Mouse (Mus musculus) neural tube, embryonic 15.5 days (tissue): ENCODE data around the gene Dip2b. TPM values are rescaled to one million over a fixed set of nuclear protein-coding genes. Genes with fewer than 3 reads are reported as not detected.

Experiments
- ATAC-seq: fragments of 200-750 bp; cut with Nextera tagmentation; 2 replicates; pipeline ENCODE4 v1.8.0; 2017; ENCODE audit warnings: mild to moderate bottlenecking, moderate TSS enrichment, moderate library complexity; ENCODE audit not compliant: low FRiP score
- H3K27ac ChIP-seq: fragments of 300-500 bp; sonication (generic); replicated peaks from 2 replicates; pipeline ENCODE4 v1.5.1; 2015; ENCODE audit warnings: mild to moderate bottlenecking, inconsistent platforms
- H3K27me3 ChIP-seq: fragments of 300-500 bp; sonication (generic); replicated peaks from 2 replicates; pipeline ENCODE4 v1.6.1; 2015; ENCODE audit warnings: inconsistent platforms
- H3K36me3 ChIP-seq: fragments of 300-500 bp; sonication (generic); 2 replicates; pipeline ENCODE4 v1.6.1; 2015; ENCODE audit warnings: inconsistent platforms
- H3K4me1 ChIP-seq: fragments of 300-500 bp; sonication (generic); 2 replicates; pipeline ENCODE4 v1.6.1; 2015; ENCODE audit warnings: inconsistent platforms
- H3K4me2 ChIP-seq: fragments of 300-500 bp; sonication (generic); 2 replicates; pipeline ENCODE4 v1.6.1; 2015; ENCODE audit warnings: inconsistent platforms, mild to moderate bottlenecking, moderate library complexity
- H3K4me3 ChIP-seq: fragments of 300-500 bp; sonication (generic); replicated peaks from 2 replicates; pipeline ENCODE4 v1.5.1; 2015; ENCODE audit warnings: mild to moderate bottlenecking, inconsistent platforms
- H3K9ac ChIP-seq: fragments of 300-500 bp; sonication (generic); replicated peaks from 2 replicates; pipeline ENCODE4 v1.6.1; 2015; ENCODE audit warnings: mild to moderate bottlenecking, inconsistent platforms
- H3K9me3 ChIP-seq: fragments of 300-500 bp; sonication (generic); replicated peaks from 2 replicates; pipeline ENCODE4 v1.6.1; 2016; ENCODE audit warnings: inconsistent platforms
- WGBS: fragments of 180-500 bp; shearing (Covaris S2); methylation state at CpG from one replicate; pipeline ENCODE4 v1.1.7; 2015; ENCODE audit warnings: mixed read lengths; 5-methylcytosine and 5-hydroxymethylcytosine counted together
- polyA plus RNA-seq: library from polyadenylated mRNA; unstranded; fragments of >200 nt; fragmentation: Nextera tagmentation; extraction: Ambion mirVana; gene quantifications from 2 replicates; pipeline ENCODE4 v1.2.1, GENCODE M21; 2015

Gene Dip2b
- polyA plus RNA-seq, 1 experiment from 2014 or later = 14.0 TPM

- H3K9ac ChIP-seq = no peak overlapping the region
- no peaks in the 10 kb centered on the region for H3K27me3 ChIP-seq
- H3K27ac ChIP-seq = no peak overlapping the region
- H3K9me3 ChIP-seq = no peaks in the 10 kb centered on the region
- no peak overlapping the region for H3K4me2 ChIP-seq
- H3K4me3 ChIP-seq = no peak overlapping the region
- ATAC-seq = no peak
- H3K36me3 ChIP-seq = peaks cover 16% of the 10 kb centered on the region
- H3K4me1 ChIP-seq = peaks cover 19% of the 10 kb centered on the region
- 87% methylated on average over 13 of the region's 13 CpGs for WGBS
These were observed 77.9 kb downstream of the Dip2b start for GRCm38 (mm10) chr15:100116325-100116724.

GRCm38 (mm10) chr15:100119225-100119788 lies 80.8 kb downstream of the Dip2b start:
- no peaks in the 10 kb centered on the region for H3K27me3 ChIP-seq
- no peaks in the 10 kb centered on the region for H3K4me1 ChIP-seq
- H3K9ac ChIP-seq = no peak overlapping the region
- no peak for ATAC-seq
- H3K4me3 ChIP-seq = no peak overlapping the region
- 89% methylated on average over 6 of the region's 6 CpGs for WGBS
- peaks cover 16% of the 10 kb centered on the region for H3K36me3 ChIP-seq
- H3K4me2 ChIP-seq = no peak overlapping the region
- H3K9me3 ChIP-seq = no peaks in the 10 kb centered on the region
- no peak overlapping the region for H3K27ac ChIP-seq

GRCm38 (mm10) chr15:100121437-100121836 lies 83.0 kb downstream of the Dip2b start:
- Histone ChIP-seq H3K4me1 (peaks cover 6% of the 10 kb centered on the region), H3K27me3 (no peaks in the 10 kb centered on the region), H3K9ac (no peak overlapping the region), H3K27ac (no peak overlapping the region), H3K4me2 (no peak overlapping the region), H3K4me3 (no peak overlapping the region), H3K36me3 (peaks cover 16% of the 10 kb centered on the region), H3K9me3 (no peaks in the 10 kb centered on the region)
- no peak for ATAC-seq
- 86% methylated on average over 6 of the region's 6 CpGs for WGBS

- 70% methylated on average over 5 of the region's 5 CpGs for WGBS
- ATAC-seq = no peak
- H3K9ac ChIP-seq = no peak overlapping the region
- no peak overlapping the region for H3K4me3 ChIP-seq
- 0 out of 2 replicates have a peak, but pooled peaks cover 3% of the 10 kb centered on the region for H3K36me3 ChIP-seq
- H3K27ac ChIP-seq = no peak overlapping the region
- no peak overlapping the region for H3K4me2 ChIP-seq
- H3K4me1 ChIP-seq = peaks cover 9% of the 10 kb centered on the region
- no peaks in the 10 kb centered on the region for H3K27me3 ChIP-seq
- H3K9me3 ChIP-seq = no peaks in the 10 kb centered on the region
These were observed 85.4 kb downstream of the Dip2b start for GRCm38 (mm10) chr15:100123867-100124266.

DNA sequence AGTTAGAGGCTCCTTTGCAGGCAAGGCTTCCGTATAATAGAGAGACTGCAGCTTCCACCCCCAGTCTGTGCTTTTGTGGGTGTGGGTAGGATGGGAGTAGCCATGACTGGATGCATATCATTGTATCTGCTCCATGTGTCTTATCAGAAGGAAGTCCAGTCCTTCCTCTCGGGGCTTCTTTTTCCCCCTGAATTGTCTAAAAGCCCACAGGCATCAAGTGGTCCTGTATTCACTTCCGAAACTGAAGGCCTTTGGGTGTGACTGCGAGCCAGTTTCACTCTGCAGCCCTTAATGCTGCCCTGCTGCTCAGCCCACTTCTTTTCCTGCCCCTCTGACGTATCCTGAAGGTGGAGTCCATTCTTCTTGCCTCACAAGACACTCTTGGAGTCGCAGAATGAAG lies 86.8 kb downstream of the Dip2b start:
- H3K4me2 ChIP-seq = no peak overlapping the region
- WGBS = 84% methylated on average over 6 of the region's 6 CpGs
- peaks cover 14% of the 10 kb centered on the region for H3K4me1 ChIP-seq
- H3K9me3 ChIP-seq = no peaks in the 10 kb centered on the region
- no peak for ATAC-seq
- no peak overlapping the region for H3K27ac ChIP-seq
- no peak overlapping the region for H3K9ac ChIP-seq
- 0 out of 2 replicates have a peak, but pooled peaks cover 3% of the 10 kb centered on the region for H3K36me3 ChIP-seq
- H3K27me3 ChIP-seq = no peaks in the 10 kb centered on the region
- no peak overlapping the region for H3K4me3 ChIP-seq

- Histone ChIP-seq H3K9me3 (no peaks in the 10 kb centered on the region), H3K9ac (no peak overlapping the region), H3K4me1 (peaks cover 14% of the 10 kb centered on the region), H3K27me3 (no peaks in the 10 kb centered on the region), H3K27ac (peak overlapping the region; percentile 54), H3K36me3 (0 out of 2 replicates have a peak, but pooled peaks cover 3% of the 10 kb centered on the region), H3K4me3 (no peak overlapping the region), H3K4me2 (peak overlapping the region; percentile 17; the same call in 1 of the 2 replicates)
- 6% methylated on average over 11 of the region's 11 CpGs for WGBS
- peak; percentile 76 for ATAC-seq
These were observed 88.1 kb downstream of the Dip2b start for GRCm38 (mm10) chr15:100126456-100127107.

- H3K4me2 ChIP-seq = no peak overlapping the region
- ATAC-seq = no peak
- H3K27me3 ChIP-seq = no peaks in the 10 kb centered on the region
- H3K9ac ChIP-seq = no peak overlapping the region
- H3K36me3 ChIP-seq = peaks cover 7% of the 10 kb centered on the region
- H3K27ac ChIP-seq = no peak overlapping the region
- no peak overlapping the region for H3K4me3 ChIP-seq
- H3K4me1 ChIP-seq = peaks cover 22% of the 10 kb centered on the region
- no peaks in the 10 kb centered on the region for H3K9me3 ChIP-seq
- 58% methylated on average over 7 of the region's 7 CpGs for WGBS
These were observed 90.8 kb downstream of the Dip2b start for GRCm38 (mm10) chr15:100129151-100129790.

DNA sequence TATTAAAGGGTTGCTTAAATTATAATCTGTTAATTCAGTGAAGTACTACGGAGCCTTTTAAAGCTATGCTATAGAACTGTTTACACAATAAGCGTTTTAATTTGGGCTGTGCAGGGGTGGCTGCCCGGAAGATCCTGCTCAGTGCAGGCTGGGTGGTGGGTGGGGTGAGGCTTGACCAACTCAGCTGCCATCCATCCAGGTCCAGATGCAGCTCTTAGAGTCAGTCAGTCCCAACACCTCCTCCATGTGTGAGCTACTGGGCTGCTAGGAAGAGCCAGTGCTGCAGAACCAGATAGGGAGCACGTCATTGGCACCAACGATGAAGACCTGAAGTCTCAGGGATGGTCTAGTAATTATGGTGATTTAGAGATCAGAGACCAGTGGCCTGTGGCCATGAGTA lies 101.2 kb downstream of the Dip2b start:
- no peaks in the 10 kb centered on the region for H3K27me3 ChIP-seq
- WGBS = 89% methylated on average over 5 of the region's 5 CpGs

DNA sequence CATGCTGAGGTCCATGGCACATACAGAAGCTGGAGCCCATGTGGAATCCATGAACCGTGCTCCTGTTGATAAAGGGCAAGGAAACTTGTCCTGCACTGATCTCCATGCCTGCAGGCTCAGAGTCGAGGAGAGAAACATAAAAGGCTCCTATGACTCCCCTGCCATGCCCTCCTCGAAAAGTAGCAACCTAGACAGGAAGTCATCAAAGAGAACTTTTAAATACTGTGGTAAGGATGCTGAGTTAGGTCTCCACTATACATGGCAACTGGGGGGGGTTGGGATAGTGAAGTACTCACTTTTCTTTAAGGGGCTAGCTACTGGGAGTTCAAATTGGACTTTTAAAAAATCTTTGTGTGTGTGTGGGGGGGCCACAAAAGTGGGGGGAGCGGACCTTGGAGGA lies 102.0 kb downstream of the Dip2b start:
- peaks cover 17% of the 10 kb centered on the region; the same call in 1 of the 2 replicates for H3K4me1 ChIP-seq
- H3K36me3 ChIP-seq = peaks cover 6% of the 10 kb centered on the region
- WGBS = 82% methylated on average over 4 of the region's 4 CpGs
- H3K4me3 ChIP-seq = no peak overlapping the region
- no peaks in the 10 kb centered on the region for H3K9me3 ChIP-seq
- no peak overlapping the region for H3K27ac ChIP-seq
- no peak overlapping the region for H3K9ac ChIP-seq
- H3K27me3 ChIP-seq = no peaks in the 10 kb centered on the region
- no peak overlapping the region for H3K4me2 ChIP-seq
- ATAC-seq = no peak

More for the DNA sequence above, 101.2 kb downstream of the Dip2b start:
- Histone ChIP-seq H3K27ac (no peak overlapping the region), H3K36me3 (peaks cover 9% of the 10 kb centered on the region), H3K4me2 (no peak overlapping the region), H3K9me3 (no peaks in the 10 kb centered on the region), H3K9ac (no peak overlapping the region), H3K4me3 (no peak overlapping the region), H3K4me1 (peaks cover 10% of the 10 kb centered on the region; the same call in 1 of the 2 replicates)
- ATAC-seq = no peak

- WGBS = 73% methylated on average over 11 of the region's 11 CpGs
- H3K4me3 ChIP-seq = no peak overlapping the region
- H3K4me1 ChIP-seq = peaks cover 22% of the 10 kb centered on the region; the same call in 1 of the 2 replicates
- H3K27me3 ChIP-seq = no peaks in the 10 kb centered on the region
- H3K36me3 ChIP-seq = no peaks in the 10 kb centered on the region; the same call in 1 of the 2 replicates
- no peaks in the 10 kb centered on the region for H3K9me3 ChIP-seq
- no peak overlapping the region for H3K4me2 ChIP-seq
- no peak overlapping the region for H3K9ac ChIP-seq
- peak; percentile 88 for ATAC-seq
- H3K27ac ChIP-seq = peak overlapping the region; percentile 74
These were observed 104.8 kb downstream of the Dip2b start for GRCm38 (mm10) chr15:100143091-100143801.
